Mouse (Mus musculus) urinary bladder, adult 18-20 months (tissue): ENCODE measurements around the gene Lrrc3c.
"Not testable (repeated sequence)": the region's sequence is repeated elsewhere in the genome, so short reads cannot be mapped to it uniquely, and the experiment has no call there.

Experiments
- DNase-seq, 2 experiments: peaks; one replicate each; pipeline ENCODE4 v3.0.0; 2022; ENCODE audit warnings: low spot score in 2 of 2, mixed read lengths in 2 of 2

Lrrc3c gene

DNA sequence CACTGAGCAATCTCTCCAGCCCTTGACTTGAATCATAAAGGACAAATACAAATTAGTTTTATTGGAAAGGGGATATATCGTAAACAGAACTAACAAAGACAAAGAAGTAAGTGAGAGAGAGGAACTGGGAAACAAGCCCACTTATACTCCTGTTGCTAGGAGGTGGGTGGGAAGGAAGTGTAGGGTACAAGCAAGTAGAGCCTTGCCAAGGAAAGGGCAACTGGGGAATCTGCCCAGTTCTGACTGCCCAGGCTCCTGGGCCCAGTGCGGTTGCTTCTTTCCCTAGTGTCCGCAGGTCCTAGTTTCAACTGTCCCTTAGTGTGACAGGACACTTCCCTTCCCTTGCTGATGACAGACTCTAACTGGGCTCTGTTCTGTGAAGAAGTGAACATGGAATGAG, 30.6 kb downstream of the Lrrc3c start:
- DNase-seq = no peak

DNA sequence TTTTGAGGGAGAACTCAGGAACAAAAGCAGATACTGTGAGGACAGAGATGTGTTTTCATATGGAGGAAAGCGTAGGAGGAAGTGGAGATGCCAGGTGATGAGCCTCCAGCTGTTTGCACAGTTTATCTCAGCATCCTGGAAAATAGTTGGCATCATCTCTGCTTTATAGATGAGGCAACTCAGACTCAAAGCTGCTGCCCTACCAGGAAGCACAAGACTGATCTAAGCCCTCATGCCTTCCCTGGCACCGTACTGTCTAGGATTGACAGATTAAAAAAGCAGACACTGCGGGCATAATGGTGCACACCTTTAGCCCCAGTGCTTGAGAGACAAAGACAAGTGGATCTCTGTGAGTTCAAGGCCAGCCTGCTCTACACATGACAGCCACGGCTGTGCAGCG, 32.6 kb downstream of the Lrrc3c start:
- no peak for DNase-seq

DNA sequence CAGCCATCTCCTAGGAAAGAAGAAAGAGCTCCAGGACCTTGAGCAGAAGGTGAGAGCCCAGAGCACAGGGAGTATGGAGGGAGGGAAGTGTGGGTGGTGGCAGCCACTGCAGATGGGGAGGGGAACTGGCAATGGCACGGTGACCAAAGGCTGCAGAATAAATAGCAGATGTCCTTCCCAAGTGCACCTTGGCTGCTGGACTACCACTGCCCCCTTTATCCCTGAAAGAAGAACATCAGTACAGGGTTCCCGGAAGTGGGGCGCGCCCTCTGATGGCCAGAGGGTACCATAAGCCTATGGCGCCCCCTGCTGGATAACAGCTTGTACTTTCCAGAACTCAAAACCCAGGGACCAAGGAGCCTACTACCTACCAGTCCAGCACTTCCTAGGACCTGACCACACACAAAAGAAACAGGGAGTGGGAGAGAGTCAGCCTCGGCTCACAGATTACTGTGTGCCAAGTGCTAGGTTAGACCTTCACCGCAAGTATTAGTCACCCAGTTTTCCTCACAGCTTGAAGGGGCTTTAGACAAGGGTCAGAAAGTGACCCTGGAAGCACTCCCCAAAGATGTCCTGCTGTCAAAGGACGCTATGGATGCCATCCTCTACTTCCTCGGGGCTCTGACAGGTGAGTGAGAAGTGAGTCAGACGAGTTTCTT, 37.4 kb downstream of the Lrrc3c start:
- DNase-seq = not testable (repeated sequence)

DNA sequence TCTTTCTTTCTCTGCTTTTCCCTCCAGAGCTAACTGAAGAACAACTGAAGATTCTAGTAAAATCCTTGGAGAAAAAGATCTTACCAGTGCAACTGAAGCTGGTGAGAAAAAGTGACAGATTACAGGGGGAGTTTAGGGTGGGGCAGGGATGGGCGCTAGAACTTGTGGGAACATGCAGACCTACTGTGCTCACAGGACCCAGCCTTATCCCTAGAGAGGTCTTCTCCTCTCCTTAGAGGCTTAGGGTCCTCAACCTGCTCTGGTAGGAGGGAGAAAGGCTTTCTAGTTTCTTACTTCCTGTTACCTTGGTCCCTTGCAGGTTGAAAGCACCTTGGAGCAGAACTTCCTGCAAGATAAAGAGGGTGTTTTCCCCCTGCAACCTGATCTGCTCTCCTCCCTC, 39.4 kb downstream of the Lrrc3c start:
- DNase-seq = no peak

DNA sequence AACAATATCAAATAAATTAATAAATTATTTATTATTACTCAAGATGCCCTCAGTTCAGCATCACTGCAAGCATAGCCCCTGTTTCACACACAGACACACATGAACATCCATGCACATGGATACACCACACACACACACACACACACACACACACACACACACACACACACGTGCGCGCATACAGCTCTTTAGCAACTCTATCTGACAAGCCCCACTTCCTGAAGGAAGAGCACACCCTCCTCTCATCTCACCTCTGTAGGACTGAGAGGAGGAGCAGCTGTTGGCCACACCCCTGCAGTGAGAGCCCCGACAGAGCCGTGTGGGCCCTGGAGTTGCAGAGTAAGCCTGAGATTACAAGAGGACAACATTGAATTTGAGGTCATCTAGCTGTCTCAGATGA, 42.0 kb downstream of the Lrrc3c start:
- no peak for DNase-seq

DNA sequence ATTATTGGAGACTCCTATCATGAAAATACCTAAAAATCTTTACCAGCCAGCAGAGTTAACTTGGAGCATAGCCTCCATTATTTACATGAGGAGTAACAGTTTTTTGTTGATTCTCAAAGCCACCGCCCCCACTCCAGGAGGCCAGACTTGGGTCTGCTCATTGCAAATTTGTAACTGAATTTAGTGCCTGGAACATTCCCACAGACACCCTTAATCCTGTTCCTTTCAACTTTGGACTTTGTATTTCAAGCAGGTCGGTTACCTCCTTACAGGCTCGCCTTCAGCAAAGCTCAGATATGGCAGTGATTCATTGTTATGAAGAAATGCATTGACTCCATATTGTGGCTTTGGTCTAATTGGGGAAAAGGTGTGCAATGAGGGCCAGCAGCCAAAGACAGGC, 46.7 kb downstream of the Lrrc3c start:
- no peak for DNase-seq

DNA sequence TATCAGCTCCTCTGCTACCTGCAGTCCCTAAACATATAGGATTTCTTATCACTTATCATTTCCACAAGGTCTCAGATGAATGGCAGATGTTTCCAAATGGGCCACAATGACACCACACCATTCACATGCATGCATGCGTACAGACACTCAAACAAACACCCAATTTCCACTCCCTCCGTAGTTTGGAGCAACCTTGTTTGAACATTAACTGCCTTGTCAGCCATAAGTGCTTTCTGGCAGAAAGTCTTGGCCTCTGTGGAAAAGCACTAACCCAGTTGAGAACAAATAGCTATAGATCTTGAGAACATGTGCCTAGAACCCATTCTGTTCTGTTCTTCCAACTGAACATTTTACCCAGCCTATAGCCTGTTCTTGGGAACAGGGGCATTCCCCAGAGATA, 47.9 kb downstream of the Lrrc3c start:
- DNase-seq = no peak

DNA sequence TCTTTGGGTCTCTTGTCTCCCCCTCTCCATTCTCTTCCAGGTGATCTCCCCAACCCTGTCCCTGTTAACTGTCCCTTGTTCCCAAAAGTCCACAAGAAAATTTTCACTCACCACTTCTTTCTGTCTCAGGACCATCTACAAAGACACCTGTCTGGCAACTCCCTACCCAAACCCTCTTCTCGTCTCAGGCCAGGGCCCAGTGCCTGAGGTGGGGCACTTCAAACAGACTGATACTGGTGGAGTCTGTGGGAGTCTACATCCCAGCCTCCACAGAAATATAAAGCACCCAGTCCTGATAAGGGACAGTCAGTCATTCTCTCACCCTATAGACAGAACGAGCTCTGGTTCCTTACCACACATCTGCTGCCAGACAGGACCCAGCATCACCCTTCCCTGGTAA, 48.4 kb downstream of the Lrrc3c start, which contains the start of gene Gsdma2:
Gsdma2 (plus strand) TSS at position 301 of the 400 bp plus-strand sequence.
- DNase-seq = no peak
